Mouse (Mus musculus) megakaryocyte, embryonic 14.5 days (primary cell): Measurements from ENCODE around the gene Dleu7.

ENCODE experiments used
- FLI1 ChIP-seq: IDR thresholded peaks from 2 replicates; pipeline ENCODE4 v1.6.1; 2012; ENCODE audit warnings: low read length, inconsistent platforms, mixed read lengths
- GATA1 ChIP-seq: IDR thresholded peaks from 3 replicates; pipeline ENCODE4 v1.6.1; 2012; ENCODE audit warnings: mixed read lengths, low read length, inconsistent platforms, borderline replicate concordance

GRCm38 (mm10) chr14:62322581-62323344 lies 29.9 kb upstream of the Dleu7 start:
- TF ChIP-seq FLI1 (no peak), GATA1 (no peak)
